In genomic region chr6:126427208-126427607, GRCm38 (mm10) we compare ENCODE assay signal across 25 mouse cellular contexts.
"Had no signal": no experiment of that assay in that cellular context is flagged by ENCODE, and none has a peak within 500 bp of the region (broad histone marks: within the 10 kb centered on the region; RNA-seq: fewer than 3 reads in every experiment).

No protein-coding gene starts in this region.

- DNase-seq: cerebellum, adult 9-10 months; cerebellum, adult 9-11 months; cerebellum, postnatal 10 days; cerebellum, postnatal 14 days; cerebellum, postnatal 25 days; cerebellum, postnatal 36 days; embryo, embryonic 11 days; forebrain, postnatal 0 days; gastrocnemius, adult 2 months; gastrocnemius, postnatal 10 days; gastrocnemius, postnatal 14 days; gastrocnemius, postnatal 25 days; gastrocnemius, postnatal 36 days; heart, adult 11 months; heart, adult 18-20 months; heart, adult 2 months had no signal

- H3K27ac ChIP-seq: embryonic facial prominence, embryonic 10.5 days; embryonic facial prominence, embryonic 12.5 days; embryonic facial prominence, embryonic 13.5 days; embryonic facial prominence, embryonic 15.5 days; forebrain, embryonic 10.5 days; forebrain, embryonic 12.5 days; forebrain, embryonic 13.5 days; forebrain, embryonic 15.5 days; gastrocnemius, adult 2 months; heart, adult 2 months had no signal

- H3K4me3 ChIP-seq: embryonic facial prominence, embryonic 10.5 days; embryonic facial prominence, embryonic 12.5 days; embryonic facial prominence, embryonic 13.5 days; embryonic facial prominence, embryonic 15.5 days; erythroblast, embryonic 14.5 days; forebrain, embryonic 10.5 days; forebrain, embryonic 12.5 days; forebrain, embryonic 13.5 days; forebrain, embryonic 15.5 days; gastrocnemius, adult 2 months; heart, adult 2 months had no signal

- H3K36me3 ChIP-seq: embryonic facial prominence, embryonic 10.5 days; embryonic facial prominence, embryonic 12.5 days; embryonic facial prominence, embryonic 13.5 days; embryonic facial prominence, embryonic 15.5 days; forebrain, embryonic 10.5 days; forebrain, embryonic 12.5 days; forebrain, embryonic 15.5 days had no signal

- H3K4me1 ChIP-seq: embryonic facial prominence, embryonic 10.5 days; embryonic facial prominence, embryonic 12.5 days; embryonic facial prominence, embryonic 13.5 days; embryonic facial prominence, embryonic 15.5 days; forebrain, embryonic 10.5 days; forebrain, embryonic 12.5 days; forebrain, embryonic 13.5 days; forebrain, embryonic 15.5 days had no signal

- H3K9me3 ChIP-seq: embryonic facial prominence, embryonic 10.5 days; embryonic facial prominence, embryonic 12.5 days; embryonic facial prominence, embryonic 13.5 days; embryonic facial prominence, embryonic 15.5 days; forebrain, embryonic 10.5 days; forebrain, embryonic 12.5 days; forebrain, embryonic 13.5 days; forebrain, embryonic 15.5 days had no signal

- H3K9ac ChIP-seq: embryonic facial prominence, embryonic 12.5 days; embryonic facial prominence, embryonic 13.5 days; embryonic facial prominence, embryonic 15.5 days; forebrain, embryonic 12.5 days; forebrain, embryonic 13.5 days; forebrain, embryonic 15.5 days; forebrain, postnatal 0 days had no signal

- H3K4me2 ChIP-seq: embryonic facial prominence, embryonic 12.5 days; embryonic facial prominence, embryonic 13.5 days; embryonic facial prominence, embryonic 15.5 days; forebrain, embryonic 12.5 days; forebrain, embryonic 13.5 days; forebrain, embryonic 15.5 days had no signal

- H3K27me3 ChIP-seq: embryonic facial prominence, embryonic 12.5 days; embryonic facial prominence, embryonic 13.5 days; embryonic facial prominence, embryonic 15.5 days; forebrain, embryonic 12.5 days; forebrain, embryonic 13.5 days; forebrain, embryonic 15.5 days had no signal
